Mouse (Mus musculus) adrenal gland, postnatal 14 days (tissue): ENCODE measurements around the gene Gm6583. TPM values are rescaled to one million over a fixed set of nuclear protein-coding genes. Genes with fewer than 3 reads are reported as not detected.
"Not testable (repeated sequence)": the region's sequence is repeated elsewhere in the genome, so short reads cannot be mapped to it uniquely, and the experiment has no call there.

Source experiments
- DNase-seq: peaks from one replicate; pipeline ENCODE4 v3.0.0; 2021; ENCODE audit warnings: mixed read lengths
- total RNA-seq: library from RNA; stranded (reverse); gene quantifications from 2 replicates; pipeline ENCODE4 v1.2.3, GENCODE M21; 2021

Gm6583 gene
- total RNA-seq, 1 experiment from 2014 or later: not detected

- peak; percentile 79 for DNase-seq
Measured at GRCm38 (mm10) chr5:112324637-112325545, 30.9 kb downstream of the Gm6583 start.

DNA sequence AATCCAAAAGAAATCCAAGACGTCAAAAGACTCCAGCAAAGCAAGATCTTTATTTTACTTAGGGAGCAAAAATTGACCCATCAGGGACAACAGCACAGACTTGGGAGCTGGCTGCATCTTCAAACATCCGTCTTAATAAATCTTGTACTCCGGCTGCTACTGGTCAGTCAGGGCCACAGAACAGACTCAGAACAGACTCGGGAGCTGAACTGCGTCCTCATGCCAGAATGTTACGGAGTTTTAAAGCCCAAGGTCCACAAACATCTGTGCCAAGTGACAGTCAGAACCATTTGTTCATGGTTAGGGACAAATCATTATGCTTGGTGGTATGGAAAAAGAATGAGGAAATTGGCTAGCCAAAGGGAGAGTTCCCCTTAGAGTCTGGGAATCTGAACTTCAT, 32.6 kb downstream of the Gm6583 start:
- peak; percentile 62 for DNase-seq

- no peak for DNase-seq
Measured at GRCm38 (mm10) chr5:112321376-112321775, 34.5 kb downstream of the Gm6583 start.

GRCm38 (mm10) chr5:112320936-112321335, 34.9 kb downstream of the Gm6583 start:
- DNase-seq: no peak

DNA sequence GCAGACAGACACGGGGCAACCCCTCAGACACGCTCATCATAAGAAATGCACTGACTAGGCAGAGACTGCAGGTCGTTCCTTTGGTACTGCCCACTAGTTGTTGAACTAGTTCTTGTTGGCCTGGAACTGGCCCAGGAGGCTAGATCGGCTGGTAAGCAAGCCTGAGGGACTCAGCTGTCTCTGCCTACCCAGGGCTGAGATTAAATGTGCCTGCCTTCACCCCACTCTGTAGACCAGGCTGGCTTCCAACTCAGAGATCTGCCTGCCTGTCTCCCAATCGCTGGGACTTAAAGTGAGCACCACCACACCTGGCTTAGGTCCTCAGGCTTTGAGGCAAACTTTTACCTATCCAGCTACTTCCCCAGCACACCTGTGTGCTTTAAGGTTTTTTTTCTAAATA, 35.5 kb downstream of the Gm6583 start:
- DNase-seq: no peak

- not testable (repeated sequence) for DNase-seq
Measured at GRCm38 (mm10) chr5:112319343-112319742, 36.5 kb downstream of the Gm6583 start.

DNA sequence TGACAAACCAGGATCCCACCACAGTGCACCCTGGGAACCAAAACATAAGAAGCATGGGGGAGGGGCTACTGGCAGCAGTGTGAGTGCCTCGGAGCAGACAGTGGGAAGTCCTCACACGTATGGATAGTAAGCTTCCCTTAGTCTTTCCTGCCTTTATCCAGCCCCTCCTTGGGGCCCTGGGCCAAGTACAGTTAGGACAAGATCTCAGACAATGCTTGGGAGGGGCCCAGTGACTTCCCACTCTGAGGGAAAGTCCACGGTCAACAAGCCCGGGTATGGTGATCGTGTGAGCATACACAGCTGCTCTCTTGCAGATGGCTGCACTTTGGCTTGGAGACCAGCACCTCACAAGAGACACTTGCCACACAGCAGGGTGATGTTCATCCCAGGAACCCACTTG, 38.5 kb downstream of the Gm6583 start:
- DNase-seq: peak; percentile 59

DNA sequence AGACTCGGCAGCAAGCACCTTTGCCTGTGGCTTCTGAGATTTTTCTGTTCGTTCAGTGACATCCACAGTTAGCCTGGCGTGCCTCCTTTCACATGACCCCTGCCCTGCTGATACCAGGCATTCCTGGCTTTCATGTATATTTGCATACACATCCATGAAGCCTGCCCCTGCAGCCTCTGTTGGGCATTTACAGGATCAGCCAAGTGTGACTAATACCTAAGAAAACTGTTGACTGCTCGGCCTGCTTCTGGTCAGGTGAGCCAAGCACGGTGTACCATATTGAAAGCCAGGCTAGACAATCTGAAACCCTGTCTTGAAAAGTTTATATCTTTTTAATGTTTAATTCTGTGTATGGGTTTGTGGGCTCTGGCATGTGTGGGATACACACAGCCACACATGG, 39.4 kb downstream of the Gm6583 start:
- DNase-seq: no peak

DNA sequence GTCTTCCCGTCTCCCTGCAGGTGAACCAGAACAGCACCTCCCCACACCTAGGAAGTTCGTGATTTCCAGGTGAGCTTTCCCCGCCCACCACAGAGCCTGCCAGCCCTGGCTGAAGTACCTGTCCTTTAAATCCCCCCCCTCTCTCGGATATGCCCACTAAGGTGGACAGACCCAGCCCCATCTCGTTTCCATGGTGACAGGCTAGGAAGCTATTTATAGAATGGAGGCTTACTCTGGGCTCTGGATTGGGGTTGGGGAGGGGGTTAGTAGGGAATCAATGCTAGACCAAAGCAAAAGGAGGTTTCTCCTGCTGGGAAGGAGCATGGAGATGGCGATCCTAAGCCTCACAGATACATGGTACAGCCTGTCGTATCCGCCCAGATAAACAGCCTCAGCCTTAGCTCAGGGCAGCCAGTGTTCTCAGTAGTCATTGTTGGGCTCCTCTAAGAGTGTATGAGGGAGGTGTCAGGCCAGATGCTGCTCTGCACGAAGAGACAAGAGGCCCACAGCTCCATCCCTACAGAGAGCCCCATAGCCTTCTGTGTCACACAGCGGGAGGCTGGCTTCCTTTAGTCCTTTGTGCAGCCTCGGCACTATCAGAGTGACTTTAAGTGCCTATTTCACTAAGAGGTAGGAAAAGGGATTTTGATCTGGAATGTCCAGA, 42.5 kb downstream of the Gm6583 start:
- no peak for DNase-seq

- no peak for DNase-seq
Measured at GRCm38 (mm10) chr5:112305842-112306241, 50.0 kb downstream of the Gm6583 start.

Other genes starting within 250 kb of the Gm6583 start
- 16.2 and 28.2 TPM in 2 replicates for gene Cryba4, start 103.5 kb downstream of the Gm6583 start, total RNA-seq
- gene Crybb1, start 100.2 kb downstream of the Gm6583 start, total RNA-seq: 1.8 and 1.9 TPM in 2 replicates
- 161 and 186 TPM in 2 replicates for gene Tpst2, start 79.3 kb downstream of the Gm6583 start, total RNA-seq
- 33.0 and 35.2 TPM in 2 replicates for gene Tfip11, start 29.7 kb downstream of the Gm6583 start, total RNA-seq
- 23.7 and 41.2 TPM in 2 replicates for gene Srrd, start 13.0 kb downstream of the Gm6583 start, total RNA-seq
- 27.7 and 40.5 TPM in 2 replicates for gene Hps4, start 12.9 kb downstream of the Gm6583 start, total RNA-seq
- 1.3 and 4.4 TPM in 2 replicates for gene Asphd2, start 38.8 kb upstream of the Gm6583 start, total RNA-seq
- gene Gm6588, start 93.4 kb upstream of the Gm6583 start, total RNA-seq: not detected in 2 replicates
- 4.3 and 4.4 TPM in 2 replicates for gene Sez6l, start 221.2 kb upstream of the Gm6583 start, total RNA-seq